Mouse (Mus musculus) G1E (cell line): Measurements from ENCODE around the gene Rab21.

Source experiments
- CTCF ChIP-seq: IDR thresholded peaks from 2 replicates; pipeline ENCODE4 v1.5.1; 2012; ENCODE audit warnings: low read depth, low read length, inconsistent platforms, mixed read lengths
- GATA2 ChIP-seq: IDR thresholded peaks from 2 replicates; pipeline ENCODE4 v1.6.1; 2012; ENCODE audit warnings: low read depth, low read length, inconsistent platforms, borderline replicate concordance

DNA sequence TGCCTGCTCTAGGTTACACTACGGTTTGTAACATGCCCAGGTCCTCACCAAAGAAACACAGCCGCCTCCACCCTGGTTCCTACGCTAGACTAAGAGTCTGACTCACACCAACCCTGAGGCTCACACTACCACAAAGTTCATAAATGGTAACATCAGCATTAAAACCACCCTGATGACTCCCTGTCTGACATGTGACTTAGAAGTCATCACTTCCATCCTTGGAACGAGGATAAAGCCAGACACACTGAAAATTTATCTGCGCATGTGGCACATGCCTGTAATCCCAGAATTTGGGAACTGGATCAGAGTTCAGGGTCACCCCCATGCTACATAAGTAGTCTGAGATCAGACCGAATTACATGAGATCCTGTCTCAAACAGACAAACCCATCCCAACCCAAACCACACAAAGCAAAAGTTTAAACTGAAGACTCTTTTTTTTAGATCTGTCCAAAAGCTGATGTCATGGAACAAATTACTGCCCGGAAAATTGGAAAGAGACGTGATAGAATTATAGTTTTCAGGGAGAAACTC lies 17.1 kb upstream of the Rab21 start:
- TF ChIP-seq CTCF (no peak), GATA2 (no peak)
